Mouse (Mus musculus) lung, postnatal 0 days (tissue): ENCODE results near the gene Gm20388. TPM values are rescaled to one million over a fixed set of nuclear protein-coding genes. Genes with fewer than 3 reads are reported as not detected.

ENCODE experiments used
- ATAC-seq: fragments of 200-750 bp; cut with Nextera tagmentation; 2 replicates; pipeline ENCODE4 v1.8.0; 2017; ENCODE audit warnings: moderate library complexity
- DNase-seq: peaks from one replicate; pipeline ENCODE4 v3.0.0-alpha.2; 2016; ENCODE audit warnings: low spot score
- H3K27ac ChIP-seq: fragments of 300-500 bp; sonication (generic); 2 replicates; pipeline ENCODE4 v1.5.1; 2014; ENCODE audit warnings: antibody characterized with exemption, mild to moderate bottlenecking, low read length, mixed read lengths
- H3K27me3 ChIP-seq: fragments of 300-500 bp; sonication (generic); replicated peaks from 2 replicates; pipeline ENCODE4 v1.6.1; 2014; ENCODE audit warnings: low read length, mixed read lengths; ENCODE audit not compliant: insufficient read depth
- H3K36me3 ChIP-seq: fragments of 300-500 bp; sonication (generic); 2 replicates; pipeline ENCODE4 v1.6.1; 2014; ENCODE audit warnings: low read length, mixed read lengths; ENCODE audit not compliant: insufficient read depth
- H3K4me1 ChIP-seq: fragments of 300-500 bp; sonication (generic); 2 replicates; pipeline ENCODE4 v1.6.1; 2014; ENCODE audit warnings: antibody characterized with exemption, low read depth, low read length, mixed read lengths; ENCODE audit not compliant: insufficient read depth
- H3K4me2 ChIP-seq: fragments of 300-500 bp; sonication (generic); replicated peaks from 2 replicates; pipeline ENCODE4 v1.6.1; 2014; ENCODE audit warnings: low read depth, mild to moderate bottlenecking, low read length, moderate library complexity, mixed read lengths
- H3K4me3 ChIP-seq: fragments of 300-500 bp; sonication (generic); 2 replicates; pipeline ENCODE4 v1.5.1; 2014; ENCODE audit warnings: low read depth, low read length
- H3K9ac ChIP-seq: fragments of 300-500 bp; sonication (generic); replicated peaks from 2 replicates; pipeline ENCODE4 v1.6.1; 2014; ENCODE audit warnings: low read depth, mild to moderate bottlenecking
- H3K9me3 ChIP-seq: fragments of 300-500 bp; sonication (generic); 2 replicates; pipeline ENCODE4 v1.6.1; 2016; ENCODE audit warnings: low read length, mixed read lengths
- CTCF ChIP-seq: IDR thresholded peaks from 2 replicates; pipeline ENCODE4 v1.5.1; 2016; ENCODE audit warnings: antibody characterized with exemption, mild to moderate bottlenecking
- EP300 ChIP-seq: IDR thresholded peaks from 2 replicates; pipeline ENCODE4 v1.6.1; 2016; ENCODE audit warnings: antibody characterized with exemption, mild to moderate bottlenecking, control low read depth
- WGBS: fragments of 180-500 bp; shearing (Covaris S2); extraction: QIAGEN DNeasy Blood & Tissue Kit; methylation state at CpG from one replicate; pipeline ENCODE4 v1.1.7; 2014; 5-methylcytosine and 5-hydroxymethylcytosine counted together
- polyA plus RNA-seq: library from polyadenylated mRNA; unstranded; fragments of >200 nt; fragmentation: Nextera tagmentation; extraction: Ambion mirVana; gene quantifications from 2 replicates; pipeline ENCODE4 v1.2.1, GENCODE M21; 2015

Gm20388 gene
- polyA plus RNA-seq, 1 experiment from 2014 or later = not detected

GRCm38 (mm10) chr8:122280588-122281316, 2370.1 kb downstream of the Gm20388 start:
- DNase-seq = no peak
- TF ChIP-seq EP300 (no peak), CTCF (no peak)
- Histone ChIP-seq H3K4me3 (peak overlapping the region; percentile 38), H3K4me1 (peaks cover 12% of the 10 kb centered on the region; the same call in 1 of the 2 replicates), H3K27ac (peak overlapping the region; percentile 77), H3K36me3 (no peaks in the 10 kb centered on the region), H3K27me3 (no peaks in the 10 kb centered on the region), H3K9me3 (no peaks in the 10 kb centered on the region), H3K4me2 (peak overlapping the region; percentile 56), H3K9ac (no peak overlapping the region)
- WGBS = 7% methylated on average over 20 of the region's 20 CpGs
- ATAC-seq = peak; percentile 11

GRCm38 (mm10) chr8:122281317-122282034, 2370.8 kb downstream of the Gm20388 start:
- H3K9ac ChIP-seq = no peak overlapping the region; the same call in 1 of the 2 replicates
- no peaks in the 10 kb centered on the region for H3K36me3 ChIP-seq
- no peaks in the 10 kb centered on the region for H3K9me3 ChIP-seq
- no peaks in the 10 kb centered on the region for H3K27me3 ChIP-seq
- DNase-seq (peak; percentile 100), ATAC-seq (peak; percentile 91)
- no peak for TF ChIP-seq CTCF
- TF ChIP-seq EP300 = no peak
- under 1% methylated on average over 36 of the region's 47 CpGs for WGBS
- peak overlapping the region; percentile 77 for H3K27ac ChIP-seq
- peaks cover 12% of the 10 kb centered on the region; the same call in 1 of the 2 replicates for H3K4me1 ChIP-seq
- H3K4me2 ChIP-seq = peak overlapping the region; percentile 56
- H3K4me3 ChIP-seq = peak overlapping the region; percentile 82

- ATAC-seq (no peak), DNase-seq (no peak)
- no peaks in the 10 kb centered on the region for H3K27me3 ChIP-seq
- 0% methylated on average over 11 of the region's 60 CpGs for WGBS
- H3K9me3 ChIP-seq = no peaks in the 10 kb centered on the region
- TF ChIP-seq CTCF (no peak), EP300 (no peak)
- H3K27ac ChIP-seq = peak within 1 kb of the TSS; percentile 80
- no peaks in the 10 kb centered on the region for H3K36me3 ChIP-seq
- H3K4me1 ChIP-seq = peaks cover 12% of the 10 kb centered on the region; the same call in 1 of the 2 replicates
- peak within 1 kb of the TSS; percentile 82 for H3K4me3 ChIP-seq
- H3K9ac ChIP-seq = peak within 1 kb of the TSS; percentile 66
- H3K4me2 ChIP-seq = peak within 1 kb of the TSS; percentile 100
These were observed 2371.4 kb downstream of the Gm20388 start, which contains the start of gene Zfpm1 for GRCm38 (mm10) chr8:122282035-122282358. TSS of gene Zfpm1 (plus strand) at chr8:122282141.

- WGBS = 2% methylated on average over 49 of the region's 70 CpGs
- Histone ChIP-seq H3K36me3 (no peaks in the 10 kb centered on the region), H3K4me2 (peak overlapping the region; percentile 100), H3K9me3 (no peaks in the 10 kb centered on the region), H3K9ac (peak overlapping the region; percentile 66), H3K27me3 (no peaks in the 10 kb centered on the region), H3K27ac (peak overlapping the region; percentile 80), H3K4me3 (peak overlapping the region; percentile 82), H3K4me1 (peaks cover 12% of the 10 kb centered on the region; the same call in 1 of the 2 replicates)
- ATAC-seq = no peak
- TF ChIP-seq EP300 = no peak
- no peak for TF ChIP-seq CTCF
- DNase-seq = peak; percentile 52
These were observed 2372.1 kb downstream of the Gm20388 start for GRCm38 (mm10) chr8:122282501-122283355.

- H3K4me2 ChIP-seq = peak overlapping the region; percentile 100
- no peaks in the 10 kb centered on the region for H3K9me3 ChIP-seq
- under 1% methylated on average over 34 of the region's 37 CpGs for WGBS
- H3K4me1 ChIP-seq = peaks cover 12% of the 10 kb centered on the region; the same call in 1 of the 2 replicates
- peak overlapping the region; percentile 80 for H3K27ac ChIP-seq
- DNase-seq (peak; percentile 78), ATAC-seq (no peak)
- no peaks in the 10 kb centered on the region for H3K36me3 ChIP-seq
- no peaks in the 10 kb centered on the region for H3K27me3 ChIP-seq
- TF ChIP-seq EP300 (peak; percentile 52; the same call in 1 of the 2 replicates), CTCF (no peak)
- H3K9ac ChIP-seq = peak overlapping the region; percentile 23; the same call in 1 of the 2 replicates
- H3K4me3 ChIP-seq = peak overlapping the region; percentile 82
These were observed 2372.9 kb downstream of the Gm20388 start for GRCm38 (mm10) chr8:122283356-122284202.
